In genomic region chr17:50149690-50150210, GRCm38 (mm10) we compare ENCODE assay signal across 8 mouse cellular contexts. TPM values are rescaled to one million over a fixed set of nuclear protein-coding genes. Genes with fewer than 3 reads are reported as not detected.
DNase-seq lines count a peak whose midpoint lies in the region; ATAC-seq lines count a peak whose summit lies in the region.
"Had no signal": no experiment of that assay in that cellular context is flagged by ENCODE, and none has a peak within 500 bp of the region (broad histone marks: within the 10 kb centered on the region; RNA-seq: fewer than 3 reads in every experiment).

No protein-coding gene starts in this region.

- peak overlapping the region; percentile 37; the same call in 1 of the 2 replicates for H3K27ac ChIP-seq in kidney, embryonic 15.5 days
- H3K27ac ChIP-seq in forebrain, embryonic 12.5 days = peak overlapping the region; percentile 68; the same call in 1 of the 2 replicates
- peak overlapping the region; percentile 72 for H3K27ac ChIP-seq in midbrain, embryonic 16.5 days (ENCODE audit: low read length)
- H3K27ac ChIP-seq: liver, embryonic 13.5 days had no signal

- H3K9me3 ChIP-seq in kidney, embryonic 15.5 days (replicated peaks) = no peaks in the 10 kb centered on the region
- no peaks in the 10 kb centered on the region for H3K9me3 ChIP-seq in forebrain, embryonic 12.5 days
- H3K9me3 ChIP-seq in midbrain, embryonic 16.5 days (replicated peaks; ENCODE audit: control insufficient read depth, low read length, poor library complexity, severe bottlenecking) = no peaks in the 10 kb centered on the region
- H3K9me3 ChIP-seq: liver, embryonic 13.5 days had no signal

- 50% methylated on average over 14 of the region's 14 CpGs for WGBS in kidney, embryonic 15.5 days
- 77% methylated on average over 14 of the region's 14 CpGs for WGBS in forebrain, embryonic 12.5 days
- WGBS in midbrain, embryonic 16.5 days = 63% methylated on average over 14 of the region's 14 CpGs

- DNase-seq in kidney, adult 11 months = no peak
- DNase-seq in T-cell, adult 2 months (ENCODE audit: low spot score) = peak; percentile 37
- DNase-seq in urinary bladder, postnatal 10 days (ENCODE audit: low spot score) = no peak
- DNase-seq in frontal cortex, postnatal 10 days (ENCODE audit: low spot score in 2 of 2) = no peak
- DNase-seq: liver, embryonic 13.5 days had no signal

- H3K9ac ChIP-seq in kidney, embryonic 15.5 days = no peak overlapping the region
- no peak overlapping the region for H3K9ac ChIP-seq in forebrain, embryonic 12.5 days
- H3K9ac ChIP-seq in midbrain, embryonic 16.5 days (ENCODE audit: low read depth, low read length) = 0 out of 2 replicates have a peak overlapping the region, but pooled peaks have one; percentile 35
- H3K9ac ChIP-seq: liver, embryonic 13.5 days had no signal

- H3K4me1 ChIP-seq in kidney, embryonic 15.5 days = peaks cover 6% of the 10 kb centered on the region; the same call in 1 of the 2 replicates
- peaks cover 19% of the 10 kb centered on the region for H3K4me1 ChIP-seq in forebrain, embryonic 12.5 days
- peaks cover 25% of the 10 kb centered on the region for H3K4me1 ChIP-seq in midbrain, embryonic 16.5 days (ENCODE audit: control insufficient read depth, insufficient read depth, low read length)

- H3K4me2 ChIP-seq in kidney, embryonic 15.5 days = peak overlapping the region; percentile 38
- no peak overlapping the region for H3K4me2 ChIP-seq in forebrain, embryonic 12.5 days
- H3K4me2 ChIP-seq in midbrain, embryonic 16.5 days (ENCODE audit: low read length) = peak overlapping the region; percentile 23; the same call in 1 of the 2 replicates
- H3K4me2 ChIP-seq: liver, embryonic 13.5 days had no signal

- no peak for ATAC-seq in kidney, embryonic 15.5 days (replicated peaks; ENCODE audit: low FRiP score)
- ATAC-seq in forebrain, embryonic 12.5 days (ENCODE audit: low FRiP score) = no peak
- ATAC-seq in midbrain, embryonic 16.5 days = peak; percentile 30; the same call in 1 of the 2 replicates

- no peak overlapping the region for H3K4me3 ChIP-seq in kidney, embryonic 15.5 days (replicated peaks)
- H3K4me3 ChIP-seq in forebrain, embryonic 12.5 days (replicated peaks) = no peak overlapping the region
- no peak overlapping the region for H3K4me3 ChIP-seq in midbrain, embryonic 16.5 days (ENCODE audit: low read depth, low read length)
- H3K4me3 ChIP-seq: liver, embryonic 13.5 days had no signal

- H3K27me3 ChIP-seq in kidney, embryonic 15.5 days = no peaks in the 10 kb centered on the region
- no peaks in the 10 kb centered on the region for H3K27me3 ChIP-seq in forebrain, embryonic 12.5 days
- no peaks in the 10 kb centered on the region for H3K27me3 ChIP-seq in midbrain, embryonic 16.5 days (ENCODE audit: control insufficient read depth, insufficient read depth, low read depth, low read length)
- H3K27me3 ChIP-seq: liver, embryonic 13.5 days had no signal

- H3K36me3 ChIP-seq in kidney, embryonic 15.5 days = no peaks in the 10 kb centered on the region
- H3K36me3 ChIP-seq in forebrain, embryonic 12.5 days (replicated peaks) = no peaks in the 10 kb centered on the region
- no peaks in the 10 kb centered on the region for H3K36me3 ChIP-seq in midbrain, embryonic 16.5 days (ENCODE audit: control insufficient read depth, insufficient read depth, low read length)
- H3K36me3 ChIP-seq: liver, embryonic 13.5 days had no signal

RNA-seq across cellular contexts. Expression of gene Rftn1, which starts 40.7 kb away (rescaled TPM):
- 12.7 and 14.7 TPM in 2 replicates for polyA plus RNA-seq in kidney, embryonic 15.5 days (2015; fragmentation: Nextera tagmentation; extraction: Ambion mirVana)
- 13.4 and 15.4 TPM in 2 replicates for polyA plus RNA-seq in forebrain, embryonic 12.5 days (2016; fragmentation: Nextera tagmentation; extraction: Ambion mirVana)
- polyA plus RNA-seq in midbrain, embryonic 16.5 days (2015; fragmentation: Nextera tagmentation; extraction: Ambion mirVana) = 28.2 and 30.1 TPM in 2 replicates
